In genomic region chr10:96534547-96535124, GRCm38 (mm10) we compare ENCODE assay signal across 26 mouse cellular contexts.
DNase-seq lines count a peak whose midpoint lies in the region; TF ChIP-seq lines count a peak whose summit lies in the region.
"Had no signal": no experiment of that assay in that cellular context is flagged by ENCODE, and none has a peak within 500 bp of the region (broad histone marks: within the 10 kb centered on the region; RNA-seq: fewer than 3 reads in every experiment).

No protein-coding gene starts in this region.

- intact Hi-C loops in left cerebral cortex, postnatal 14 days (cut with DNase I): no loop called here

- H3K4me3 ChIP-seq in lung, adult 2 months (replicated peaks; ENCODE audit: extremely low read depth, low read depth, low read length): no peak overlapping the region
- H3K4me3 ChIP-seq: embryonic facial prominence, embryonic 10.5 days; embryonic facial prominence, embryonic 13.5 days; erythroblast, embryonic 14.5 days; forebrain, embryonic 12.5 days; forebrain, embryonic 15.5 days; heart, embryonic 10.5 days; heart, embryonic 13.5 days had no signal

- peak; percentile 63 for DNase-seq in heart, adult 11 months
- DNase-seq in heart, adult 8-10 months (ENCODE audit: low spot score): no peak
- DNase-seq in lung, postnatal 36 days: peak; percentile 24
- DNase-seq in lung, adult 2 months: no peak
- DNase-seq in large intestine, adult 2 months (ENCODE audit: low read depth, low spot score): peak; percentile 47
- DNase-seq in frontal cortex, postnatal 36 days (ENCODE audit: low spot score in 2 of 2): no peak
- DNase-seq in left cerebral cortex, postnatal 14 days (ENCODE audit: low spot score in 2 of 2): no peak
- DNase-seq: adrenal gland, adult 8-10 months; adrenal gland, postnatal 25 days; B cell, adult 2 months; cerebellum, adult 11-12 months; cerebellum, adult 8-10 months; cerebellum, postnatal 10 days; cerebellum, postnatal 36 days; embryo, embryonic 11 days; gastrocnemius, postnatal 10 days; heart, adult 18-20 months; heart, postnatal 14 days; heart, postnatal 4 days had no signal

- no peak for TF ChIP-seq POLR2A in lung, adult 2 months (IDR thresholded peaks at IDR 0.05; ENCODE audit: borderline replicate concordance, extremely low read depth, low read depth, low read length)

- 93% methylated on average over 7 of the region's 7 CpGs for WGBS in lung, adult 2 months
- WGBS in large intestine, adult 2 months: 54% methylated on average over 7 of the region's 7 CpGs

- no peak for TF ChIP-seq CTCF in lung, adult 2 months (IDR thresholded peaks at IDR 0.05; ENCODE audit: insufficient read depth, low read length)

- no peaks in the 10 kb centered on the region for H3K4me1 ChIP-seq in lung, adult 2 months (ENCODE audit: control insufficient read depth, insufficient read depth, low read length)
- H3K4me1 ChIP-seq: embryonic facial prominence, embryonic 10.5 days; embryonic facial prominence, embryonic 13.5 days; forebrain, embryonic 12.5 days; forebrain, embryonic 15.5 days; heart, embryonic 10.5 days; heart, embryonic 13.5 days had no signal

Comparison
In these comparisons a context has a peak if more than half of its experiments do, and no peak if none do; other contexts are left out.
1. DNase-seq: peak in heart, adult 11 months (single experiment), lung, postnatal 36 days (single experiment) and large intestine, adult 2 months (single experiment); none in heart, adult 8-10 months (single experiment), lung, adult 2 months (single experiment), frontal cortex, postnatal 36 days (0 of 2) and left cerebral cortex, postnatal 14 days (0 of 2).